Mouse (Mus musculus) forebrain, embryonic 12.5 days (tissue): ENCODE results near the gene Csnk1g2. TPM values are rescaled to one million over a fixed set of nuclear protein-coding genes. Genes with fewer than 3 reads are reported as not detected.

Source experiments
- ATAC-seq: fragments of 200-750 bp; cut with Nextera tagmentation; 2 replicates; pipeline ENCODE4 v1.8.0; 2017; ENCODE audit warnings: moderate TSS enrichment; ENCODE audit not compliant: low FRiP score
- H3K27ac ChIP-seq: fragments of 300-500 bp; sonication (generic); 2 replicates; pipeline ENCODE4 v1.5.1; 2016; ENCODE audit warnings: mild to moderate bottlenecking
- H3K27me3 ChIP-seq: fragments of 300-500 bp; sonication (generic); 2 replicates; pipeline ENCODE4 v1.6.1; 2016; ENCODE audit warnings: mild to moderate bottlenecking
- H3K36me3 ChIP-seq: fragments of 300-500 bp; sonication (generic); replicated peaks from 2 replicates; pipeline ENCODE4 v1.6.1; 2016; ENCODE audit warnings: mild to moderate bottlenecking
- H3K4me1 ChIP-seq: fragments of 300-500 bp; sonication (generic); 2 replicates; pipeline ENCODE4 v1.6.1; 2016
- H3K4me2 ChIP-seq: fragments of 300-500 bp; sonication (generic); 2 replicates; pipeline ENCODE4 v1.6.1; 2016; ENCODE audit warnings: mild to moderate bottlenecking, moderate library complexity
- H3K4me3 ChIP-seq: fragments of 300-500 bp; sonication (generic); replicated peaks from 2 replicates; pipeline ENCODE4 v1.5.1; 2016; ENCODE audit warnings: mild to moderate bottlenecking
- H3K9ac ChIP-seq: fragments of 300-500 bp; sonication (generic); 2 replicates; pipeline ENCODE4 v1.6.1; 2016; ENCODE audit warnings: mild to moderate bottlenecking
- H3K9me3 ChIP-seq: fragments of 300-500 bp; sonication (generic); 2 replicates; pipeline ENCODE4 v1.6.1; 2016
- WGBS: fragments of 180-500 bp; shearing (Covaris S2); methylation state at CpG from one replicate; pipeline ENCODE4 v1.1.7; 2016; 5-methylcytosine and 5-hydroxymethylcytosine counted together
- microRNA-seq: library from miRNA; unstranded; fragments of <30 nt; microRNA quantifications from one replicate; pipeline ENCODE4, GENCODE M21; 2017
- polyA plus RNA-seq: library from polyadenylated mRNA; unstranded; fragments of >200 nt; fragmentation: Nextera tagmentation; extraction: Ambion mirVana; gene quantifications from 2 replicates; pipeline ENCODE4 v1.2.1, GENCODE M21; 2016

Csnk1g2 gene
- polyA plus RNA-seq, 1 experiment from 2014 or later = 161 TPM

DNA sequence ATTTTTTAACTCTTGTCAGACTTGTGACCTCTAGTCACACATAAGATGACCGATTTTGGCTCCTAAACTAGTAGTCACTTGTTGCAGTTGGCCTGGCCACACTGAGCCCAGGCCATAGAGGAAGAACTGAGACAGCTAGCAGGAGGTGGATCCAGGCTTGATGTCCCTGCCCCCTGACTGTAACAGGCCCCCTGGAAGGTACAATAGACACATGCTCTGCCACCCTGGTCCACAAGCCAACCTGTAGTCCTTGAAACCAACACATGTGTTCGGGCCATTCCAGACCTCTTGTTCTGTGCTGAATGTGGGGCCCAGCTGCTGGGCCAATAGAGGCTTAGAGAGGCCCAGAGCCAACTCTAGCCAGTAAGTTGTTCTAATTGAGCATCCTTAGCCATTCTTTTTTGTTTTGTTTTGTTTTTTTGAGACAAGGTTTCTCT lies 57.6 kb downstream of the Csnk1g2 start:
- 77% methylated on average over 2 of the region's 2 CpGs for WGBS
- Histone ChIP-seq H3K27me3 (no peaks in the 10 kb centered on the region), H3K36me3 (peaks cover 24% of the 10 kb centered on the region), H3K9me3 (no peaks in the 10 kb centered on the region), H3K4me3 (no peak overlapping the region), H3K27ac (no peak overlapping the region), H3K9ac (no peak overlapping the region), H3K4me2 (no peak overlapping the region), H3K4me1 (peaks cover 36% of the 10 kb centered on the region)
- ATAC-seq = no peak

DNA sequence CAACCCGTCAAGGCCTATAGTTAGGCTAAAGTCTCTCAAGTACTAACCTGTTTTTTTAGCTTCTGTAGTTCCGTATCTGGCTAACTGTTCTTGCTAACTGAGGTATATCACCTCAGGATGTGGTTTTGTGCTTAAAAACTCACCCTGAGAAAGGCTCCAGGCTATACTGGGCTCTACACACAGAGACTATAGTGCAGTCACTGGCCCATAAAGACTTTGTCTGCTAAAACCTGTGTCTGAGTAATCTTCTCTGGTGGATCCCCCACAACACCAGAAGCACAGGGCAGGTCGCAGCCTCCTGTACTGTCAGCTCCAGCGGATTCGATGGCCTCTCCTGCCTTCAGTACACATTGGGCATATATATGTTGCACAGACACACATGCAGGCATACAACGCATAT lies 59.4 kb downstream of the Csnk1g2 start:
- Histone ChIP-seq H3K27me3 (no peaks in the 10 kb centered on the region), H3K4me2 (no peak overlapping the region), H3K36me3 (peaks cover 41% of the 10 kb centered on the region), H3K9me3 (no peaks in the 10 kb centered on the region), H3K4me3 (no peak overlapping the region), H3K9ac (no peak overlapping the region), H3K27ac (no peak overlapping the region), H3K4me1 (peaks cover 31% of the 10 kb centered on the region)
- WGBS = 92% methylated on average over 6 of the region's 6 CpGs
- ATAC-seq = no peak

DNA sequence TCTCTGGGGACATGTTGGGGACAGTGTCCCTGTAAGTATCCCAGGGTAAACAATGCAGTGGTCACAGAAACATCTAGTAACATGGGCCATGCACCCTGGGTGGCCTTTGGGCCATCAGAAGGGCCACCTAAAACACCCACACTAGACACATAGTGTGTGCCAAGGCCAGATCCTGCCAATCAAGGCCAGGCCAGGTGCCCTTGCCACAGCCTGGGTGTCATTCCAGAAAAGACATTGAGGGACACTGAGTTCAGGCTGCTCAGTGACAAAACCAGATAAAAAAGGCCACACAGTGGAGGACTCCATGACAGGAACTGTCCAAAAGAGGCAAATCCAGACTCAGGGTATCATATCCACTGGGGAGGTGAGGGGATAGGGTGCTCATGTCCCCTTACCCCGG lies 61.0 kb downstream of the Csnk1g2 start:
- Histone ChIP-seq H3K27ac (no peak overlapping the region), H3K4me2 (no peak overlapping the region), H3K4me3 (no peak overlapping the region), H3K36me3 (peaks cover 53% of the 10 kb centered on the region), H3K4me1 (peaks cover 15% of the 10 kb centered on the region), H3K9ac (no peak overlapping the region), H3K9me3 (no peaks in the 10 kb centered on the region), H3K27me3 (no peaks in the 10 kb centered on the region)
- ATAC-seq = no peak
- WGBS = 94% methylated on average over 1 of the region's 1 CpGs

DNA sequence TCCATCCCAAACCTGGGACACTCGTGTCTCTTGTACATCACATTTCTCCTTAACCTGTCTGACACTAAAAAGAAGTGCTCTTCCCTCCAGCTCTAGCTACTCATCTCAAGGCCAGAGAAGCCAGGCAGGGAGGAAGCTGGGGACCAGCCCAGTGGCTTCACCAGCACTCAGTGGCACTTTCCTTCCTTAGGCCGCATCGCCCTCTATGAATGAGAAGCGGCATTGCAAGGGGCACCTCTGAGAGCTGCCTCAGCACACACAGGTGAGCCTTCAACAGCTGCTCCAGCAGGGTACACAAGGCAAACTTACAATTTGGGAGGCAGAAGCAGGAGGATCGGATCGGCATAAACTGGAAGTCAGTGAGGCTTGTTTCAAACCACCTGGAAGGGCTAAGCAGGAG lies 61.6 kb downstream of the Csnk1g2 start:
- H3K27me3 ChIP-seq = no peaks in the 10 kb centered on the region
- no peak for ATAC-seq
- 58% methylated on average over 6 of the region's 6 CpGs for whole genome bisulfite sequencing
- no peak overlapping the region for H3K27ac ChIP-seq
- H3K4me3 ChIP-seq = no peak overlapping the region
- H3K9me3 ChIP-seq = no peaks in the 10 kb centered on the region
- H3K36me3 ChIP-seq = peaks cover 55% of the 10 kb centered on the region
- no peak overlapping the region for H3K4me2 ChIP-seq
- peaks cover 9% of the 10 kb centered on the region for H3K4me1 ChIP-seq
- no peak overlapping the region for H3K9ac ChIP-seq

DNA sequence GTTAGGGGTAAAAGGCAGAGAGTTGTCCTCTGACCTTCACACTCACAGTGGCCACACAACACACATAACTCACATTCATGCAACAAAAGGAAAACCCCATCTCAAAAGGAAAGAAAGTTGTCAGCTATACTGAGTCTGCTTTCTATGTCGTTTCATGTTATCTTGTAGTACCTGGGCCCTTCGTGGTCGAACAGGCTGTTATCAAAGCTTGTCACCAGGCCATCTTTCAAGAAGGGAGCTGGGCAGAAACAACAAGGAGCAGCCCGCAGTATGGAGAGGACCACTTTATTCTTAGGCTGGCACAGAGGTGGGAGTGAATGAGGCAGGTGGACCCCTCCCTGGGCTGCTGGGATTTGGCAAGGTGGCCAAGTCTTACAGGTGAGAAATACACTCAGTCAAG lies 62.3 kb downstream of the Csnk1g2 start:
- Histone ChIP-seq H3K27ac (no peak overlapping the region), H3K36me3 (peaks cover 63% of the 10 kb centered on the region)
- WGBS = 92% methylated on average over 4 of the region's 4 CpGs

DNA sequence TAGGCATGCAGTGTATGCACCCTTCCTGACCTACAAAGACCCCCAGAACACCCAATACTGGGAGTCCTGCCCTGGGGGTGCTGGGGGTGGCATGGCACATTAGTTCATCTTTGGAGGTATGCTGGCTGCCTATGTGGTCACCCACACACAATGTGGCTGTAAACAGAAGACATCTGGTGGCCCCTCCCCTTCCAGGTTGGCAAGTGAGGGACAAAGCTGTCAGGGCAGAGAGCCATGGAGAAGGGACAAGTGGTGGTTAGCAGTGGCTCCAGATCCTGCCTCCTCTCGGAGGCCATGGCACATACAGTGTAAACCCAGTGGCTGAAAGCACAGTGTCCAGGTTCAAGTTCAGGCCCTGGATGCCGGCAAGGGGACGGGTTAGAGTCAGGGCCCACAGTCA lies 64.0 kb downstream of the Csnk1g2 start:
- no peak overlapping the region for H3K9ac ChIP-seq
- no peaks in the 10 kb centered on the region for H3K27me3 ChIP-seq
- H3K4me2 ChIP-seq = no peak overlapping the region
- no peaks in the 10 kb centered on the region for H3K4me1 ChIP-seq
- no peak for ATAC-seq
- peaks cover 79% of the 10 kb centered on the region for H3K36me3 ChIP-seq
- H3K9me3 ChIP-seq = no peaks in the 10 kb centered on the region
- H3K27ac ChIP-seq = no peak overlapping the region
- no peak overlapping the region for H3K4me3 ChIP-seq
- WGBS = 90% methylated on average over 3 of the region's 3 CpGs

More for the DNA sequence above, 62.3 kb downstream of the Csnk1g2 start:
- H3K9me3 ChIP-seq = no peaks in the 10 kb centered on the region
- no peak for ATAC-seq
- H3K9ac ChIP-seq = no peak overlapping the region
- H3K4me1 ChIP-seq = 0 out of 2 replicates have a peak, but pooled peaks cover 2% of the 10 kb centered on the region
- no peak overlapping the region for H3K4me3 ChIP-seq
- no peak overlapping the region for H3K4me2 ChIP-seq
- no peaks in the 10 kb centered on the region for H3K27me3 ChIP-seq

DNA sequence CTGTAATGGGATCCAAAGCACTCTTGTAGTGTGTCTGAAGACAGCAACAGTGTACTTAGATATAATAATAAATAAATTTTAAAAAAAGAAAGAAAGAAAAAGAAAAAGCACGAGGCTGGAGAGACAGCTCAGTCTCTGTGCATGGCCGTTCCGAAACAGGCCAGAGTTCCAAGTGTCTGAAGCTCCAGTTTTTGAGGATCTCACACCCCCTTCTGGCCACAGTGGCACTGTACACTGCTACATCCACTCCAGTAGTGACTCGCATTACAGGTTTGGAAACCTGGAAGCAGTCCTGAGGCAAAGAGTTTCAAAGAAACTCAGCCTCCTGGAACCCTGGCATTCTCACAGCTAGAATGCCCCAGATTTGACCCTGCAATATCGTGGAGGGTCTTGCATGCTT lies 65.2 kb downstream of the Csnk1g2 start:
- Histone ChIP-seq H3K36me3 (peaks cover 82% of the 10 kb centered on the region), H3K4me3 (no peak overlapping the region), H3K4me2 (no peak overlapping the region), H3K9ac (no peak overlapping the region), H3K9me3 (no peaks in the 10 kb centered on the region), H3K4me1 (no peaks in the 10 kb centered on the region), H3K27me3 (no peaks in the 10 kb centered on the region), H3K27ac (no peak overlapping the region)
- no peak for ATAC-seq
- 47% methylated on average over 5 of the region's 5 CpGs for WGBS

Small RNA genes within 50 kb of the gene (microRNA-seq; reads per million reads assigned to microRNA genes)
- gene Mir6912 = 0.73 reads per million

Other genes with a start within 250 kb of the Csnk1g2 start
- gene Mex3d, start 235.2 kb upstream of the Csnk1g2 start, polyA plus RNA-seq = 17.3 and 21.3 TPM in 2 replicates
- 312 and 327 TPM in 2 replicates for gene Mbd3, start 223.3 kb upstream of the Csnk1g2 start, polyA plus RNA-seq
- 371 and 400 TPM in 2 replicates for gene Uqcr11, start 216.0 kb upstream of the Csnk1g2 start, polyA plus RNA-seq
- gene Tcf3, start 189.2 kb upstream of the Csnk1g2 start, polyA plus RNA-seq = 203 and 205 TPM in 2 replicates
- 0.68 and 0.83 TPM in 2 replicates for gene Onecut3, start 128.0 kb upstream of the Csnk1g2 start, polyA plus RNA-seq
- 0.46 and 0.64 TPM in 2 replicates for gene Atp8b3, start 83.7 kb upstream of the Csnk1g2 start, polyA plus RNA-seq
- 31.0 and 36.0 TPM in 2 replicates for gene Rexo1, start 61.3 kb upstream of the Csnk1g2 start, polyA plus RNA-seq
- 8.7 and 9.5 TPM in 2 replicates for gene Klf16, start 45.5 kb upstream of the Csnk1g2 start, polyA plus RNA-seq
- 84.2 and 89.6 TPM in 2 replicates for gene Abhd17a, start 32.5 kb upstream of the Csnk1g2 start, polyA plus RNA-seq
- gene Scamp4, start 20.0 kb upstream of the Csnk1g2 start, polyA plus RNA-seq = 63.7 and 67.8 TPM in 2 replicates
- gene Adat3, start 20.0 kb upstream of the Csnk1g2 start, polyA plus RNA-seq = 5.3 and 6.0 TPM in 2 replicates
- gene Gm49322, start 16.8 kb upstream of the Csnk1g2 start, polyA plus RNA-seq = 5.9 and 6.6 TPM in 2 replicates
- gene Btbd2, start 34.2 kb downstream of the Csnk1g2 start, polyA plus RNA-seq = 84.3 and 85.1 TPM in 2 replicates
- gene Mknk2, start 55.3 kb downstream of the Csnk1g2 start, polyA plus RNA-seq = 74.4 and 75.4 TPM in 2 replicates
- gene Mob3a, start 79.1 kb downstream of the Csnk1g2 start, polyA plus RNA-seq = 52.4 and 54.1 TPM in 2 replicates
- gene Izumo4, start 79.3 kb downstream of the Csnk1g2 start, polyA plus RNA-seq = 20.6 and 21.6 TPM in 2 replicates
- gene Ap3d1, start 119.4 kb downstream of the Csnk1g2 start, polyA plus RNA-seq = 87.5 and 89.3 TPM in 2 replicates
- 27.6 and 28.2 TPM in 2 replicates for gene Dot1l, start 132.4 kb downstream of the Csnk1g2 start, polyA plus RNA-seq
- gene Sf3a2, start 175.4 kb downstream of the Csnk1g2 start, polyA plus RNA-seq = 77.1 and 89.4 TPM in 2 replicates
- gene Plekhj1, start 175.8 kb downstream of the Csnk1g2 start, polyA plus RNA-seq = 152 and 156 TPM in 2 replicates
- gene Amh, start 182.4 kb downstream of the Csnk1g2 start, polyA plus RNA-seq = 0.15 TPM in 1 of 2 replicates, not detected in the other
- 0.27 and 0.36 TPM in 2 replicates for gene Jsrp1, start 190.7 kb downstream of the Csnk1g2 start, polyA plus RNA-seq
- 1,463 and 1,490 TPM in 2 replicates for gene Oaz1, start 203.8 kb downstream of the Csnk1g2 start, polyA plus RNA-seq
- gene Lingo3, start 221.2 kb downstream of the Csnk1g2 start, polyA plus RNA-seq = 1.5 and 1.7 TPM in 2 replicates
- gene Lsm7, start 232.4 kb downstream of the Csnk1g2 start, polyA plus RNA-seq = 274 and 289 TPM in 2 replicates
- 43.3 and 44.0 TPM in 2 replicates for gene Sppl2b, start 232.4 kb downstream of the Csnk1g2 start, polyA plus RNA-seq
- 0.06 and 0.08 TPM in 2 replicates for gene Tmprss9, start 249.0 kb downstream of the Csnk1g2 start, polyA plus RNA-seq